Mouse (Mus musculus): ENCODE results near the gene Spryd4.
"Not testable (repeated sequence)": the region's sequence is repeated elsewhere in the genome, so short reads cannot be mapped to it uniquely, and the experiment has no call there.

Spryd4 gene

DNA sequence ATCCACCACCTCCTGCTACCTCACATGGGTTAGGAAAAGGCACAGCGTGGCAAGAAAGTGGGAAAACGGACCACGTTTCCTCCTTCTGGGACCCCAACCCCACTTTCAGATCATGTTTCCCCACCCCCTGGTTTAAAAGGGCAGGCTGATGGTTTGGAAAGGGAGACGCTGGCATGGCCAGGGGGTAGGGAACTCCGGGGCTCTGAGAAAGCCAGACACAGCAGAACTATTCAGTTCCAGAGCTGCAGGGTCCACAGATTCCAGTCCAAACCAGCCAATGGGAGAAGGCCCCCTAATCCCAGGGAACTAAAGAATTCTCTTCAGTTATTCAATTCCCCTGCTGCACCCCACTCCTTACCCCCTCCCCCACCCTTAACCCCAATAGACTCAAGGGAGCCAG is 13.5 kb upstream of the Spryd4 start:
- DNase-seq: no peak

DNA sequence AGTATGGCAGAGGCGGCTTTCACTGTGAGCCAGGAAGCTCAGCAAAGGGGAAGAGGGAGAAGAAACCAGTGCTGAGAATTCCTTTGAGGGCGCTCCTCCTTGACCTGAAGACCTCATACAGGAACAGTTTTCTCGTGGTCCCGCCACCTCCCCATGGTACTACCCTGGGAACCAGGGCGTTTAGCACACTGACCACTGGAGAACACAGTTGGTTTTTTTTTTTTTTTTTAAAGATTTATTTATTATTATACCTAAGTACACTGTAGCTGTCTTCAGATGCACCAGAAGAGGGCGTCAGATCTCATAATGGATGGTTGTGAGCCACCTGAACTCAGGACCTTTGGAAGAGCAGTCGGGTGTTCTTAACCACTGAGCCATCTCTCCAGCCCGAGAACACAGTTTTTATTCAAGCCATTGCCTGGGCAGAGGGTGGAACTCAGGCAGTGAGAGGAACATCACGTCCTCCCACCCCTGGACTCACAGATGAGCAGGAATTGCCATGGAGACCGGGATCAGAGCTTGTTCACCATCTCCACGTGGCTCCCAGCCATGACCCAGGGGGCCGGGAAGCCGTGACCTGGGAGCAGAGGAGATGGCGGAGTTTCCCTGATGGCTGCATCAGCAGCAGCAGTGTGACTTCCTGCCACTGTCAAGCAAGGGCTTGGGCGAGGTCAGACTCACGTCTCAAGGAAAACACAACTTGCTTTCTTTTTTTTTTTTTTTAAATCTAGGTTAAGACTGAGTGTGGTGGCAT is 10.1 kb upstream of the Spryd4 start:
- no peak for DNase-seq

DNA sequence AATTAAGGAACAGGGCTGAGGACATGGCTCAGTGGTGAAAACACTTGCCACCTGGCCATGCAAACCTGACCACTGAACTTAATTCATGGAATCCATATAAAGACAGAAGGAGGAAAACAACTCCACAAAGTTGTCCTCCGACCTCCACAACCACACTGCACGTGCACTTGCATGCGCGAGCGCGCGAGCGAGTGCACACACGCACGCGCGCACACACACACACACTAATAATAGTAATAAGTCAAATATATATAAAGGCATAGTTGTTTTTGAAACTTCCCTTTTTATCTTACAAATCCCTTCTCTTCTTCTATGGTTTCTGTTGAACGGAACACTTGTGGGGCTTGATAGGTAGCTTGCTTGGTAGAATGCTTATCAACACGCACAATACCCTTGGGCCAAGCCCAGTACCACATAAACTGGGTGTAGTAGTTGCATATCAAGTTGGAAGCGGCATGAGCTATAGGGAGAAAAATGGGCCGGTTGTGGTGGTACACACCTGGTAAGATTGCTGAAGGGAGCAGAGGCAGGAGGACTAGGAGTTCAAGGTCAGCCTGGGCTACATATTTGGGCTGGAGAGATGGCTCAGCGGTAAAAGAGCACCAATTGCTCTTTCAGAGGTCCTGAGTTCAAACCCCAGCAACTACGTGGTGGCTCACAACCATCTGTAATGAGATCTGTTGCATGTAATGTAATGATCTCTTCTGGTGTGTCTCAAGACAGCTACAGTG is 6.9 kb upstream of the Spryd4 start:
- no peak for DNase-seq

DNA sequence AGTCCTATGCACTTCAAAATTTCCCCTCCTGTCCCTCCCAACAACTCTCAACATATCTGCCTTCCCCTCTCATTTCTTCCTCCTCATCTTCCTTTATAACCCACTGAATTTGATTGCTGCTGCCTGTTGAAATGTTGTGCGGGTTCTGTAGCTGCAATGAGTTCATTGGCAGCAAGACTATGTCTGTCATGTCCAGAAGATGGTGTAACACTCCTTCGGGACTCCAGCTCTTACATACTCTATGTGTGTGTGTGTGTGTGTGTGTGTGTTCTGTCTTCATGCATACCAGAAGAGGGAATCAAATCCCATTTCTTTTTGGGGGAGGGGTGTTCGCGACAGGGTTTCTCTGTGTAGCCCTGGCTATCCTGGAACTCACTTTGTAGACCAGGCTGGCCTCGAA is 3.4 kb upstream of the Spryd4 start:
- no peak for DNase-seq

DNA sequence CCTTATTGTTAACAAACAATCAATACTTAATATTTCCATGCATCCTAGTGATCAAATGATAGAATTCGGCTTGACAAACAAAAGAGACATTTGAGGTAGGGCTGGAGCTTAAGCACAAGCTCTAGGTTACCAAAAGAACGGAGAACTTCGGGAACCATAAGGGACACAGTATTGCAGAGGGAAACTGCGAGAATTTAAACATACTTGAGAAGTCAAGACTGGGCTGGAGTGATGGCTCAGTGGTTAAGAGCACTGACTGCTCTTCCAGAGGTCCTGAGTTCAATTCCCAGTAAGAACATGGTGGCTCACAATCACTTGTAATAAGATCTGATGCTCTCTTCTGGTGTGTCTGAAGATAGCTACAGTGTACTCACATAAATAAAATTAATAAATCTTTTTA is 2.5 kb upstream of the Spryd4 start:
- DNase-seq: not testable (repeated sequence)

DNA sequence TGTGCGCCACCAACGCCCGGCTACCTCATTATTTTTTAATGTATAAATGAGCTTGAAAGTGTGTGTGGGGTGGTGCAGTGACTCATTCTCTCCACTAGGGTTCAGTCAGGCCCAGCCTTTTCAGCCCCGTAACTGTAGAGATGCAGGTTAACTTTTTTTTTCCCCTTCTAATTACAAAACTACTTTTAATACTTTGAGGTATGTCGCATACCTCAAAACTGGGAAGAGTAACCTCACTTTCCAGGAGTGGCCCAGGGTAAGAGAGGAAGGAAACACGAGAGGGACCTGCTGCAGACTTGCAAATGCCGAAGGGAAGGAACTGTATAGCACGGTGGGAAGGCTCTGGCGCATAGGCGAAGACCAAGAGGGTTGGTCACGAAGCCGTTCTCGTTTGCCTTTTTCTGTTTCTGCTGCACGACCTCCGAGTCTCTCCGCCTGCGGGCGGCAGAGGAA is 1.3 kb upstream of the Spryd4 start:
- peak; percentile 81 for DNase-seq

DNA sequence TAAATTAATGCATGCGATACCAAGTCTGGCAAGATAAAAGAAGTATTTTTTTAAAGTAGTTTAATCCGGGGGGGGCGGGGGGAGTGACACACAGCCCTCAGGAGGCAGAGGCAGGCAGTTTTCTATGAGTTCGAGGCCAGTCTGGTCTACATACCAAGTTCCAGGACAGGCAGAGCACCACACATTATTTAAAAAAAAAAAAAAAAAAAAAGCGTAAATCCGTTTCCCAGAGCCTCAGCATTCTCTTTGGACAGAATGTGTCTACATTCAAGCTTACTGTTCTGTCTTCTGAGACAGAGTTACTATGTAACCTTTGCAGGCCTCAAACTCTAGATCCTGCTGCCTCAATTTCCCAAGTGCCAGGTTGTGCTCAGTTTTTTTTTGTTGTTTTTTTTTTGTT is 541 bp upstream of the Spryd4 start:
- no peak for DNase-seq

DNA sequence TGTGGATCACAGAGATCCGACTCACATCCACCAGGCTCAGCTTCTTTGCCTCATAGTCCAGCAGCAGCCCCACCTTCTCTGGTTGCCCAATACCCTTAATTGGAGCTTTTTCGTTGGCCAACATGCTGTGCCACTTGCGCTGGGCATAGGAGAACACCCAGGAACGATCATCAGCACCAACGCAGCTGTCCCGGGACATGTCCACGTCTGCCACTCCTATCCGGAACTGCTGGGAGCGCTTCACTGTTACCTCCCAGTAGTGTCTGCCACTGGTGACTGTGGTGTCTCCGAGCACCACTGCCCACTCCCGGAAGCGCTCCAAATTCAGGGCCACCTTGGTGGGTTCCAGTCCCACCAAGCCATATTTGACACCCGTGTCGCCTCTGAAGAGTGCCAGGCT is 653 bp downstream of the Spryd4 start:
- DNase-seq: peak; percentile 7

DNA sequence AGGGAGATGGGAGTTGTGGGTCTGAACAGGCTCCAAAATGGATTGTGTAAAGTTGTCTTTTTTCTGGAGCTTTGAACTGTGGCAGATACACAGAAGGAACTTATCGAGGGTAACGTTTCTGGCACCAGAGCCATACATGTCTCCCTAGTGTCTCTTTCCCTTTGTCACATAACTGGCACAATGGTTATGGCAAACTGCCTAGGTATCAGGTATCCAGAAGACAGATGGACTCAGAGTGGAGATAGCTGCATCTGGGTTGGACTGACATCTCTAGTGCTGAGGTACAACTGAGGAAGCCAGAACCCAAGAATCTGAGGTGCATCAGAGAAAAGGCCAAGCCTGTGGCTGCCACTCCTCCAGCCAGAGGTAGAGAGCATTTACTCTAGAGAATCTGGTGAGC is 1.5 kb downstream of the Spryd4 start:
- DNase-seq: no peak

DNA sequence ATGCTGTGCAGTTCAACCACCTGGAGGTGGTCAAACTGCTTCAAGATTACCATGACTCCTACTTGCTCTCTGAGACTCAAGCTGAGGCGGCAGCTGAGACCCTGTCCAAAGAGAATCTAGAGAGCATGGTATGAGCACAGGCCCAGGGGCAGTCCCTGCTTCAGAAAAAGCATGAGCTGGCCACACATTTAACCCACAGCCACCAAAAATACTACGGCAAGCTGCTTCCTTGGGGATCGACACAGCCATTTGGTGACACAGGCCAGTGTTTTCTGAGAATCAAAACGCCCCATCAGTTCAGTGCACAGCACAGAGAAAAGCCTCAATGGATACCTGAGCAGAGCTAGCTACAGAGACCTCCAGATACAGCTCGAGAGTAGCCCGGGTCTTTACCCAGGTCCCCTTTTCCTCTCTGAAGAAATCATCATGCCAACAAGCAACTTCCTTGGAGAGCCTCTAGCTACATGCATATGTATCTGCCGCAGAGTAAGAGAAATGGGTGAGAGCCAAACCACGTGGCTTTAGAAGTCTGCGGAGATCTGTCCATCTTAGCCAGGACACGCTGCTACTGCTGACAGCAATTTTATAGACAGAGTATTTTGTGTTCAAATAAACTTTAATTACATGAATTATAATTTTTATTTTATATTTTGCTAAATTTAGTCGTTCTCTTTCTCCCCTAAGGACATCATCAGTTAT is 2.1 kb downstream of the Spryd4 start:
- DNase-seq: no peak

DNA sequence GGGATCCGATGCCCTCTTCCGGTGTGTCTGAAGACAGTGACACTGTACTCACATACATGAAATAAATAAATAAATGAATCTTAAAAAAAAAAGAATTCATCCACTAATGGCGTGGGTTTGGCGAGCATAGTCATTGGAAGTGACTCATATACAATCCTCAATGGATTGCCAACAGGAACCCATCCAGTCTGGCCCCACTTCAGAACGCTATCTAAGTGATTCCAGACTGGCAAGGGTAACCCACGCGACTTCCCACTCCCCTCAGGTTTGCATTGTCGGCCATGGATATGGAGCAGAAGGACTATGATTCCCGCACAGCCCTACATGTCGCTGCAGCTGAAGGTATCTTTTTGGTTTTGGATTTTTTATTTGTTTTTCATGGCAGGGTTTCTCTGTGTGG is 3.3 kb downstream of the Spryd4 start:
- DNase-seq: no peak

DNA sequence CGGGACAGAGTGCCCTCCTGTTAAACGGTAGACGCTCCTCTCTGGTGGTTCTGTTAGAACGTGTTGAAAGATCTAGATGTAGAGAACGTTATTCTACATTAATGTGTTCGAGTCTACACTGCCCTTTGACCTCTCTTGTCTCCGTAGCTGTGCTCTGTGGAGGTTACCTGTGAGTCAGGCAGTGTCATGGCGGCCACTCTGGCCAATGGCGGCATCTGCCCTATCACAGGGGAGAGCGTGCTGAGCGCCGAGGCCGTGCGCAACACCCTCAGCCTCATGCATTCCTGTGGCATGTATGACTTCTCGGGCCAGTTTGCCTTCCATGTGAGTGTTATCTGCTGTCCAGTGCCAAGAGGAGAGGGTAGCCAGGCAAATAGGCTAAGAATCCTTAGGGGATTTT is 6.7 kb downstream of the Spryd4 start:
- DNase-seq: no peak

DNA sequence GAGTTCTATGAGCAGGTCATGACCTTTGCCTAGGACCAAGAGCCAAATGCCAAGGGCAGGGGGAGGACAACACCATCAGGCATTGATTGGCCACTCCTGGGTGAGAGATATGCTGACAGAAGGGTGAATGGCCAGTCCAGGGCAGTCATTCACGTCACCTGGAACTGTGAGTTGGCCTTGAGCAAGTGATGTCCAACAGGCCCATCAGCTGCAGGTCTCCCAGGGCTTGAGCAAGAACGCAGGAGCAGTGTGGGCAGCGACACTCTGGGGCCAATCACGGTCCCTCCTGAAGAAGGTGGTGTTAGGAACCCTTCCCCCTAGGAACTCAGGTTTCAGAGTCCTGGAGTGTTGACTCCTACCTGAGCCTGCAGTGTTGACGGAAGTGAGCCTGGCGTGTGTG is 9.8 kb downstream of the Spryd4 start:
- DNase-seq: no peak

DNA sequence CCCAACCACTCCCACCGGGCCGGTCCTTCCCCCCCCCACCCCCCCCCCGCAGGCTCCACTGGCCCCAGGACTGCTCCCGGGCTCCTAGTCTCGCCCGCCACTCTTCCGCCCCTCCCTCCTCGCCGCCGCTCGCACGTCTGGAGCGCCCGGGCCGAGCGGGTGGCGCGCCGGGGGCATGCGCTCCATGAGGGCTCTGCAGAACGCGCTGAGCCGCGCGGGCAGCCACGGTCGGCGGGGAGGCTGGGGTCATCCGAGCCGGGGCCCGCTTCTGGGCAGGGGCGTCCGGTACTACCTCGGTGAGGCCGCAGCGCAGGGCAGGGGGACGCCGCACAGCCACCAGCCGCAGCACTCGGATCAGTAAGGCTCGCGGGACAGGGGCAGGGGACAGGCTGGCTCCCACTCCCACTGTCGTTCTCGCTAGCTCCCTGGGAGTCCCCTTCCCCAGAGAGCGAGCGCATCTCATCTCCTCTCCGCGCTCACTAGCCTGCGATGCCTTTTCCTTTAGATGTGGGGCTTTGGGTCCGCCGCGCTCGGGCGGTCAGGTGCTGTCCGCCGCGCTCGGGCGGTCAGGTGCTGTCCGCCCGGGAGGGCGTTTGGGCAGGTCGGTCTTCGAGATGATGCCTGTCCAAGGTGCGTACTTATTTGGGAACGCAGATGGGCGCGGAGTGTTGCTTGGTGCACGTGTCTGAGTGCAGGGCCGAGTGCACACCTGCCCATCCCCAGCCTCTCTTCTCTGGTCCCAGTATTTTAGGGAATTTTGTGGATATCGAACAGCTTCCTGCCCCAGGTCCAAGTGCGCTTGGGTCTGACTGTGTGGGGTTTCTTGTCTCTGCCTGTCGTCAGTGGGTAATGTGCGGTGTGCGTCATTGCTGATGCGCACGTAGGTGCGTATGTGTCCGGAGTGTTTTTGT is 16.8 kb downstream of the Spryd4 start:
- no peak for DNase-seq

DNA sequence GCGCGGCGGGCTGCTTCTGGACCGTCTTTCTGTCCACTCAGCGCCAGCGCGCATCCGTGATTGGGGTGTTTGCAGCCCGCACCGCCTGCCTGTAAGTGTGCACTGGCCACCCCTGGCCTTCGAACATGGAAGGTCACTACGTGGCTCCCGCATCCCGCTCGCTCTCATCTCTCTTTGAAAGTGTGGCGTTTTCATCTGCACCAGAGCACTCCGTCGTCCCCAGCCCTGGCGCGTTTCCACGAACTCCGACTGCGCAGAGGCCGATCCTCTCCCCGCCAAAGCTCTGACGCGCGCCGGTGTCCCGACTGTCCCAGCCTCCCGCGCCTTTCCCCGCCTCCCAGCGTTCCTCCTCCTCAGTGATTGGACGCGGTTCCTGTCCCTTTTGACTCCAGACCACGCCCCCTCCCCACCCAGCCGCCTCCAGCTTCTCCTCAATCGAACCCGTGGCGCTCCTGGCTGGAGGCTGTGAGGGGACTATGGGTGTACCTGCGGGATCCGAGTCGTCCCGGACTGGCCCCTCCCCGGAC is 17.5 kb downstream of the Spryd4 start, which contains the start of gene Gls2:
Gls2 (plus strand) TSS at position 434 of the 527 bp plus-strand sequence.
- DNase-seq: peak; percentile 97

DNA sequence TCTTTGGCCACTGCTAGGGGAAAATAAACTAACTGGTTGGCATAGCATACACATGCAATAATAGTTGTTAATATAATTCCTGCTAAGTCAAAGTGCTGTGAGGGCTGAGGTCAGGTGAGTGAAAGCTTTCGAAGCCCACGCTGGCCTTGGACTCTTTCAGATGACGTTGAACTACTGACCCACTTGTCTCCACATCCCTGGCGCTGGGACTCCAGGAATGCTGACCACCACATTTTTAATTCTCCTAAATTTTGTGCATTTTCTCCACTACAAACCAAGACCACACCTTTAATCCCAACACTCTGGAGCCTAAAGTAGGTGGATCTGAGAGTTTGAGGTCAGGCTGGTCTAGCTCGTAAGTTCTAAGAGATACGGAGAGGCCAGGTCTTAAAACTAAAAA is 18.5 kb downstream of the Spryd4 start:
- no peak for DNase-seq

DNA sequence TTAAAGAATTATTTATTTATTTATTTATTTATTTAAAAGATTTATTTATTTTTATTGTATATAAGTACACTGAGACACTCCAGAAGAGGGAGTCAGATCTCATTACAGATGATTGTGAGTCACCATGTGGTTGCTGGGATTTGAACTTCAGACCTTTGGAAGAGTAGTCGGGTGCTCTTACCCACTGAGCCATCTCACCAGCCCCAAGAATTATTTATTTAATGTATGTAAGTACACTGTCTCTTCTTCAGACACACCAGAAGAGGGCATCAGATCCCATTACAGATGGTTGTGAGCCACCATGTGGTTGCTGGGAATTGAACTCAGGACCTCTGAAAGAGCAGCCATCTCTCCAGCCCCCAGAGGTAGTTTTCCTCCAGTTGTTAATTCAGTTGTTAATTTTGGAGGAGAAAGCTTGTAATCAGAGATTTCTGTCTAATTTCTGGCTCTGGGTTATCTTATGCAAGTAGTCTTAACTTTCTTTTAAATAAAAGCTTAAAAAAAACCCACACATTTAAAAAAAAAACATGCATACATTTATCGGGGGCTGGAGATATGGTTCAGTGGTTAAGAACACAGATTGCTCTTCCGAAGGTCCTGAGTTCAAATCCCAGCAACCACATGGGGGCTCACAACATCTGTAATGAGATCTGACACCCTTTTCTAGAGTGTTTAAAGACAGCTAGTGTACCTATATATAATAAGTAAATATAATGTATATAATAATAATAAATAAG is 19.4 kb downstream of the Spryd4 start:
- not testable (repeated sequence) for DNase-seq

DNA sequence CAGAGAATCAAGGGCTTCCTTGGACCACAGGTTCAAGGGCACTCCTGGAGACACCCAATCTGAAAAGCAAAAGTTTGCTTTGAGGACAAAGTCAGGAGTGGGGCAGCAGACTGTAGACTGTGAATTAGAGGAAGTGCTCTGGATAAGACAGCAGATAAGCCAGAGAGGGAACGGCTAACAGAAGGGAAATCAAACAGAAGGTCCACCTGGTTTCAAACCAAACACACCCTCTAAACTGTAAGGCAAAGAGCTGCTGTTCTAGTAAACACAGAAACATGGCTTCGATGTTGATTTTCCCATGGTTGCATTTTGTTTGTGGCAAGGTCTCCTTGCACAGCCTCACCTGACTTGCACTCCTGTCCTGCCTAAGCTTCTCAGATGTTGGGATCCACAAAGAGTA is 20.1 kb downstream of the Spryd4 start:
- DNase-seq: no peak

DNA sequence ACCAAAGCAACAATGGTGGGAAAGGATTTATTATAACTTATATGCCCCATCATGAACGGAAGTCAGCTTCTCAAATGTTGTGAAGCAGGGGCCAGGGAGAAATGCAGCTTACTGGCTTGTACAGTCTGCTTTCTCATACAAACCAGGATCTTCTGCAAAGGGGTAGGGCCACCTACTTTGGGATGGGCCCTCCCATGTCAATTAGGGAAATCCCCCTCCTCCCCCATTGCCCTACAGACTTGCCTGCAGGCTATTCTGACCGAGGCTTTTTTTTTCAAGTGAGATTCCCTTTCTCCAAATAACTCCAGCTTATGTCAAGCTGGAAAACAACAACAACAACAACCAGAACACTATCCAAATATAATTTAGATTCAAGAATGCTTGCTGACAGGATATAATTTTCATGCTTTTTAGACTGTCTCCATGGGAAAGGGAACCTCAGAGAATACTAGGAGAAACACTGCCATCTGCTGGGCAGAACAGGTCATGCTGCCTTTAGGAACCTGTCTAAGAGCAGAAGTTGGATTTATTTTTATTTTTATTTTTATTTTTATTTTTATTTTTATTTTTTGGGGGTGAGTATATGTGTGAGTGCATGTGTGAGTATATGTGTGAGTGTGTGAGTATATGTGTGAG is 23.2 kb downstream of the Spryd4 start:
- peak; percentile 84 for DNase-seq

DNA sequence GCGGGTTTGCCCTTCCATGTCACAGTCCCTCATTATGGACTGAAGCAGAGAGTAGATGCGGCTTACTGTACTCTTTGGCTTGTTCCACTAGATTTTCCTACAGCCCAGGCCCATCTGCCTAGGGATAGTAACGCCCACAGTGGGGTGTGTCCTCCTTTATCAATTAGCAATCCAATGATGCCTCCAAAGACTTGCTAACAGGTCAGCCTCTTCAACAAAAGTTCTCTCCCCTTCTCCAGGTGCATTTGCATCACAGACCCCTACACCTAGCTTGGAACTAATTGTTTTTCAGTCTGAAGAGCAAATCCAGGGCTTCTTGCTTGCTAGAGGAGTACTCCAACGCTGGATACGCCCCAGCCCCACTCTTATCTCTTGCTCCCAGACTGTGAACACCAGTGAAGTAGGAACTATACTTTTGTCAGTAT is 24.4 kb downstream of the Spryd4 start:
- no peak for DNase-seq

DNA sequence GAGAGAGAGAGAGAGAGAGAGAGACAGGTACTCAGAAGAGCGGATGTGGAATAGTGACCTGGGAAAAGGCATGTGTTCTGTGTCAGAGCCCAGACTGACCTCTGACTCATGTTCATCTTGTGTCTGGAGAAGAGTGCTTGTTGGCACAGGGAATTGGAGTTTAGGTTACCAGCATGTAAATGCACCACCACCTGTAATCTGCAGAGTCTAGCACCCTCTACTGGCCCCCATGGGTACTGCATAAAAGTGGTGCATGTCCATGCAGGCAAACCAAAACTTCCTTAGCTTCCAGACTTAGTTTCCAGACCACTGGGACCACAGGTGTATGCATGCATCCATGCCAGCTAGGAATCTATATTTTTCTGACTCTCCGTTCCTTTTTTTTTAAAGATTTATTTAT is 25.6 kb downstream of the Spryd4 start:
- peak; percentile 87 for DNase-seq
